Mouse (Mus musculus) midbrain, embryonic 16.5 days (tissue): ENCODE data around the gene Slc43a2. TPM values are rescaled to one million over a fixed set of nuclear protein-coding genes. Genes with fewer than 3 reads are reported as not detected.

Experiments used
- ATAC-seq: fragments of 200-750 bp; cut with Nextera tagmentation; 2 replicates; pipeline ENCODE4 v1.8.0; 2017; ENCODE audit warnings: moderate TSS enrichment
- H3K27ac ChIP-seq: fragments of 300-500 bp; sonication (generic); 2 replicates; pipeline ENCODE4 v1.5.1; 2014; ENCODE audit warnings: mild to moderate bottlenecking, low read length, mixed read lengths
- H3K27me3 ChIP-seq: fragments of 300-500 bp; sonication (generic); 2 replicates; pipeline ENCODE4 v1.6.1; 2014; ENCODE audit warnings: low read depth, low read length, mixed read lengths; ENCODE audit not compliant: control insufficient read depth, insufficient read depth
- H3K36me3 ChIP-seq: fragments of 300-500 bp; sonication (generic); 2 replicates; pipeline ENCODE4 v1.6.1; 2014; ENCODE audit warnings: mild to moderate bottlenecking, low read length, moderate library complexity, mixed read lengths; ENCODE audit not compliant: control insufficient read depth, insufficient read depth
- H3K4me1 ChIP-seq: fragments of 300-500 bp; sonication (generic); 2 replicates; pipeline ENCODE4 v1.6.1; 2014; ENCODE audit warnings: mild to moderate bottlenecking, low read length, mixed read lengths; ENCODE audit not compliant: control insufficient read depth, insufficient read depth
- H3K4me2 ChIP-seq: fragments of 300-500 bp; sonication (generic); 2 replicates; pipeline ENCODE4 v1.6.1; 2014; ENCODE audit warnings: mild to moderate bottlenecking, low read length, mixed read lengths
- H3K4me3 ChIP-seq: fragments of 300-500 bp; sonication (generic); 2 replicates; pipeline ENCODE4 v1.5.1; 2014; ENCODE audit warnings: low read depth, mild to moderate bottlenecking, low read length, moderate library complexity, mixed read lengths
- H3K9ac ChIP-seq: fragments of 300-500 bp; sonication (generic); 2 replicates; pipeline ENCODE4 v1.6.1; 2014; ENCODE audit warnings: low read depth, low read length, mixed read lengths
- H3K9me3 ChIP-seq: fragments of 300-500 bp; sonication (generic); replicated peaks from 2 replicates; pipeline ENCODE4 v1.6.1; 2014; ENCODE audit warnings: mild to moderate bottlenecking, low read length, mixed read lengths; ENCODE audit not compliant: control insufficient read depth, poor library complexity, severe bottlenecking
- WGBS: fragments of 180-500 bp; shearing (Covaris S2); extraction: QIAGEN DNeasy Blood & Tissue Kit; methylation state at CpG from one replicate; pipeline ENCODE4 v1.1.7; 2014; 5-methylcytosine and 5-hydroxymethylcytosine counted together
- polyA plus RNA-seq: library from polyadenylated mRNA; unstranded; fragments of >200 nt; fragmentation: Nextera tagmentation; extraction: Ambion mirVana; gene quantifications from 2 replicates; pipeline ENCODE4 v1.2.1, GENCODE M21; 2015

Gene Slc43a2
- polyA plus RNA-seq, 1 experiment from 2014 or later = 19.4 TPM

- Histone ChIP-seq H3K27me3 (no peaks in the 10 kb centered on the region), H3K4me3 (no peak overlapping the region), H3K9me3 (no peaks in the 10 kb centered on the region), H3K4me2 (no peak overlapping the region), H3K4me1 (no peaks in the 10 kb centered on the region), H3K9ac (no peak overlapping the region), H3K36me3 (peaks cover 27% of the 10 kb centered on the region), H3K27ac (no peak overlapping the region)
- 81% methylated on average over 13 of the region's 13 CpGs for WGBS
- no peak for ATAC-seq
These were observed 35.0 kb downstream of the Slc43a2 start for GRCm38 (mm10) chr11:75566276-75567196.

- H3K4me3 ChIP-seq = no peak overlapping the region
- peaks cover 24% of the 10 kb centered on the region for H3K36me3 ChIP-seq
- 65% methylated on average over 9 of the region's 9 CpGs for WGBS
- peaks cover 7% of the 10 kb centered on the region for H3K4me1 ChIP-seq
- H3K9me3 ChIP-seq = no peaks in the 10 kb centered on the region
- H3K27me3 ChIP-seq = no peaks in the 10 kb centered on the region
- H3K9ac ChIP-seq = no peak overlapping the region
- H3K27ac ChIP-seq = no peak overlapping the region
- H3K4me2 ChIP-seq = no peak overlapping the region
- no peak for ATAC-seq
These were observed 36.0 kb downstream of the Slc43a2 start for GRCm38 (mm10) chr11:75567346-75568114.

DNA sequence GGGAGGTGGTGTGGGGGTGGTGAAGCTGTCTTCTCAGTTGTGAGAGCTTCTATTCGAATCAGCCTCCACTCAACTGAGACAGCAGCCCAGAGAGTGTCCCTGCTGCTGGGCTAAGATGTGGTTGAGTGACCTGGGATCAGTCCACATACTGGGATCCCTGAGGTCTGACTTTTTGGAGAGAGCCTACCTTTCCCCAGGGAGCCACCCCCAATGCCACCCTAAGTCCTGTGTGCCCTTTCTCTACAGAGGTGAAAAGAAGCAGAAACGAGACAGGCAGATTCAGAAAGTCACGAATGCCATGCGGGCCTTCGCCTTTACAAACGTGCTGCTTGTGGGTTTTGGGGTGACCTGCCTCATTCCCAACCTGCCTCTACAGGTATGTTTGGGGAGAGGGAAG lies 36.6 kb downstream of the Slc43a2 start:
- H3K4me3 ChIP-seq = no peak overlapping the region
- H3K4me2 ChIP-seq = no peak overlapping the region
- 79% methylated on average over 6 of the region's 6 CpGs for WGBS
- no peak overlapping the region for H3K9ac ChIP-seq
- no peaks in the 10 kb centered on the region for H3K9me3 ChIP-seq
- H3K4me1 ChIP-seq = peaks cover 13% of the 10 kb centered on the region
- H3K36me3 ChIP-seq = peaks cover 22% of the 10 kb centered on the region
- no peak overlapping the region for H3K27ac ChIP-seq
- no peaks in the 10 kb centered on the region for H3K27me3 ChIP-seq
- no peak for ATAC-seq

GRCm38 (mm10) chr11:75568962-75569361 lies 37.5 kb downstream of the Slc43a2 start:
- Histone ChIP-seq H3K27ac (no peak overlapping the region), H3K9me3 (no peaks in the 10 kb centered on the region), H3K4me1 (peaks cover 14% of the 10 kb centered on the region), H3K9ac (no peak overlapping the region), H3K4me3 (no peak overlapping the region), H3K27me3 (no peaks in the 10 kb centered on the region), H3K36me3 (peaks cover 18% of the 10 kb centered on the region), H3K4me2 (no peak overlapping the region)
- WGBS = 93% methylated on average over 12 of the region's 12 CpGs
- no peak for ATAC-seq

DNA sequence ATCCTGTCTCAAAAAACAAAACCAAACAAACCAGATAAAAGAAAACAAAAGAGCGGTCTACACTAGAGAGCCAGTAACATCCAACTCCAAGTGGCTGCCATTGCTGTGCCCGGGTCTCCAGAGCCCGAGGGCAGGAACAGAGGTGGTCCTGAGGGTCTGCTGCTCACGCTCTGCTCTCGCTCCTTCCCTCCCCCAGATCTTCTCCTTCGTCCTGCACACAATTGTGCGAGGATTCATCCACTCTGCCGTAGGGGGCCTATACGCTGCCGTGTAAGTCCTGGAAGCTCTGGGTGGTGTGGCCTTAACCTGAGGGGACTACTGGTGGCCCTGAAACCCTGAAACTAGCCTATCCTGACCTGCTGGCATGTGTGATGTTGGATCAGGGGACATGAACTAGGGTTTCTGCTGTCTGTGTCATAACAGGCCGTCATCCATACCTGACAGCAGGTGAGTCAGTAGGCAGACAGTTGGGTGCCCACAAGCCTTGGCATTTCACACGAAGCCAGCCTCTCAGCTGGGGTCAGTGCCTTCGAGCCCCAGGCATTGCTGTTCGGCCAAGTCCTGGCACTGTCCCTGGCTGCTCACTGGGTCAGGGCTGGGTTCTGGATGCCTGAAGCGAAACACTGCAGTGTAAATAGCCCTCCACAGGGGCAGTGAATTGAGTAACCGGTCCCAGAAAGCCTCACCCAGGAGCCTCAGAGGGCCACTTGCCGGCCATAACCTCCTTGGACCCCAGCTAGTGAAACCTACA lies 39.1 kb downstream of the Slc43a2 start:
- Histone ChIP-seq H3K36me3 (peaks cover 17% of the 10 kb centered on the region), H3K4me2 (no peak overlapping the region), H3K9me3 (no peaks in the 10 kb centered on the region), H3K4me3 (no peak overlapping the region), H3K9ac (no peak overlapping the region), H3K27ac (no peak overlapping the region), H3K4me1 (peaks cover 14% of the 10 kb centered on the region), H3K27me3 (no peaks in the 10 kb centered on the region)
- ATAC-seq = no peak
- 87% methylated on average over 17 of the region's 17 CpGs for WGBS

DNA sequence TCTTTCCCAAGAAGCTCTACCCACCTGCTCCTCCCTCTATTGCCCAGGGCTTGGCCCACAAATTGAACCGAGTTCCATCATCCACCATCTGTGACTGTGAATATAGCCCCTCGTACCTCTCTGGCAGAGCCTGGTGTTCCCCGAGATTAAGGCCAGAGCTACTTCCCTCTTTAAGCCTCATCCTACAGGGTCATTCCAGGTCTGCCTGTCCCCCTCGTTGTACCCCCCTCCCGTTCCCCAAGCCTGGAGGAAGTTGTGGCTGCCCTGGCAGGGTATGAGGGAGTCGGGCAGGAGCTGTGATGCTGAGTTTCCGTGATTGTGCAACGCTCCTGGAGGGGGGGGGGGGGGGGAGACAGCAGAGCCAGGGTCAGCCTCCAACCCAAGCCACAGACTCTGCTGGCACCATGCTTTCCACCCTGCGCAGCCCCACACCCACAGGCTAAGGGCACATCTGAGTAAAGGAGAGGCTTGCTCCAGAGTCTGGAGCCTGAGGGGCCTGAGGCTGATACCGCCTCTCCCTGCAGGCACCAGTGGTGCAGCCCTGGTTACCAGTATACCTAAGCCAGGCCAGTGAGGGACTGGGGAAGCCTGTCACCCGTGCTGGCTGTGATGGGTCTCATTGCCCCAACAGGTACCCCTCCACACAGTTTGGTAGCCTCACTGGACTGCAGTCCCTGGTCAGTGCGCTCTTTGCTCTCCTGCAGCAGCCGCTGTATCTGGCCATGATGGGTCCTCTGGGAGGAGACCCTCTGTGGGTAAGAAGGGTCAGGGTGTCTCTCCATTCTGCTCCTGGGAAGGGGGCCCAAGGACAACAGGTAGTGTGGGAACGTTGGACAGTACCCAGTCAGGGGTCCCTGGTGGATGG lies 39.9 kb downstream of the Slc43a2 start:
- Histone ChIP-seq H3K4me2 (no peak overlapping the region), H3K27me3 (no peaks in the 10 kb centered on the region), H3K4me3 (no peak overlapping the region), H3K9ac (no peak overlapping the region), H3K36me3 (peaks cover 17% of the 10 kb centered on the region), H3K27ac (no peak overlapping the region), H3K9me3 (no peaks in the 10 kb centered on the region), H3K4me1 (peaks cover 14% of the 10 kb centered on the region)
- 0 out of 2 replicates have a peak, but pooled peaks have one; percentile 4 for ATAC-seq
- WGBS = 70% methylated on average over 14 of the region's 14 CpGs

DNA sequence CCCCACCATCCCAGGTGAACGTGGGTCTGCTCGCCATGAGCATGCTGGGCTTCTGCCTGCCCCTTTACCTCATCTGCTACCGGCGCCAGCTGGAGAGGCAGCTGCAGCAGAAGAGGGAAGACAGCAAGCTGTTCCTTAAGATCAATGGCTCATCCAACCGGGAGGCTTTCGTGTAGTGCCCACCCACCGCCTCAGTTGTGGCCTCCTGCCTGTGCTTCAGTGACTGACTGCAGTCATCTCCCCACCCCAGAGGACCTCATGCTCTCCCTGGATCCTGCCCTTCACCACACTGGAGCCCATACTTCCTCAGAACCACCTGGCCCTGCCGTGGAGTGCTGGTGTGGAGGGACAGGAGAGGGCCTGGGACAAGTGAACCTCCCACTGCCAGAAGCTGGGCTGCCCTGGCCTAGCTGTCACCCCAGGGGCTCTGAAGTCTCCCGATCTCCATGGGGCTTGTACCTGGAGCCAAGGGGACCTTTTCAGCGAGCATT lies 40.9 kb downstream of the Slc43a2 start:
- no peak for ATAC-seq
- H3K36me3 ChIP-seq = peaks cover 10% of the 10 kb centered on the region
- peak overlapping the region; percentile 78 for H3K27ac ChIP-seq
- H3K4me2 ChIP-seq = no peak overlapping the region
- H3K9me3 ChIP-seq = no peaks in the 10 kb centered on the region
- peaks cover 14% of the 10 kb centered on the region for H3K4me1 ChIP-seq
- no peaks in the 10 kb centered on the region for H3K27me3 ChIP-seq
- H3K4me3 ChIP-seq = no peak overlapping the region
- 8% methylated on average over 10 of the region's 10 CpGs for WGBS
- peak overlapping the region; percentile 57 for H3K9ac ChIP-seq
